Mouse (Mus musculus): Measurements from ENCODE around the gene Tmem230.
"Not testable (repeated sequence)": the region's sequence is repeated elsewhere in the genome, so short reads cannot be mapped to it uniquely, and the experiment has no call there.

Tmem230 gene

DNA sequence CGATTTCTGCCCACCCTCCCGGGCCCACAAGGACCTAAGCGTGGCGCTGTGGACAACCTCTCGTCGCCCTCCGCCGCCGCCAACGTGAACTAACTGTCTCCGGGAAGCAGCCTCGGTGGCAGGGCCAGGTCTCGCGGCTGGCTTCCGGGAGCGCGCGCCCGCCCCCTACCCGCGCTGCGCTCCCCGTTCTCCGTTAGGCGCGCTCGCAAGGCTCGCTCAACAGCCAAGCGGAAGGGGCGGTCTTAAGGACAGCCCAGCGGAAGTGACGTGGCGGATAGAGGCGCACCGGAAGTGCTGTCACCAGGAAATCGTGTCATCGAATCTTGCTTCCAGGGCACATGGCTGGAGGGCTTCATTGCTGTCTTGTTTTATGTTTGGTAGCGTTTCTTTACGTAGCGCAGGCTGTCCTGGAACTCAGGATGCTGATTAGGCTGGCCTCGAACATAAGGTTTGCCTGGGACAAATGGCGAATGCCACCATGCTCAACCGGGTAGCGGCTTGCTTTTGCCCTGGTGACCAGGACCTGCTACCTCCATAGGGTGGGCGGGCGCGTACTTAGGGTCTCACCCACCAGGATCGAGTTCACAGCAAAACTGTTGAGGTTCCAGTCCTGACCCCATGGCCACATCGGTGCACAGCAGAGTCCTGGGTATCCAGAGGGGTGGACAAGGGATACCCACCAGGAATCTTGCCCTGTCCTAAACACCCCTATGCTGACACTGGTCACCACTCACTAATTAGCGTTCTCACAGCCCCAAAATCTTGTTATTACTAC lies at the start of gene Tmem230:
Tmem230 (minus strand) TSS at position 269 of the 775 bp plus-strand sequence.
- peak; percentile 95 for DNase-seq (ENCODE audit: low read depth, low spot score)

DNA sequence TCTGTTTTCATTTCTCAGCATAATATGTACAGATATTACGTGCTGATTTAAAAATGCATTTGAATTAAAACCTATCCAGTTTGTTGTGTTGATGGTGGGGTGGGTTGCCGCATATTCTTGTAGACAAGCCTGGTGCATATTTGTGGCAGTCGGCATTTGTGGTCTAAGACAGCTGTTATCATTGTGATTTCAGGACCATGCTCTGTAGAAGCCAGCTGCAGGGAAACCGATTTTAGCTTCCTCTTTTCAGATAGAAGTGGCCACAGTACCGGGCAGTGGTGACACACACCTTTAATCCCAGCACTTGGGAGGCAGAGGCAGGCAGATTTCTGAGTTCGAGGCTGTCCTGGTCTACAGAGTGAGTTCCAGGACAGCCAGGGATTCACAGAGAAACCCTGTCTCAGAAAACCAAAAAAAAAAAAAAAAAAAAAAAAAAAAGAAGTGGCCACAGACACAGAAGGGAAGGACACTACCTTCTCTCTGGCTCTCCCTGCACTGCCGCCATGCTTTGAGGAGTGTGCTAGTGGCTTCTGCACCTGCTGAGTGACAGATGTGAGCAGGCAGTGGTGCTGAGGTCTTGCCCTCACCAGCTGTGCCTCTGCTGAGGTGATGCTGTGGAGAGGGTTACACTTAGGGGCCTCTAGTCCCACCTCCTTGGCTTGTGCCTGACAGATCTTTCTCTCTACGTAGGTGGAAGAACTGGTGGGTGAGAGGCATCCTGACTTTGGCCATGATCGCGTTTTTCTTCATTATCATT lies 46.3 kb upstream of the Tmem230 start:
- no peak for DNase-seq (ENCODE audit: low read depth, low spot score)

DNA sequence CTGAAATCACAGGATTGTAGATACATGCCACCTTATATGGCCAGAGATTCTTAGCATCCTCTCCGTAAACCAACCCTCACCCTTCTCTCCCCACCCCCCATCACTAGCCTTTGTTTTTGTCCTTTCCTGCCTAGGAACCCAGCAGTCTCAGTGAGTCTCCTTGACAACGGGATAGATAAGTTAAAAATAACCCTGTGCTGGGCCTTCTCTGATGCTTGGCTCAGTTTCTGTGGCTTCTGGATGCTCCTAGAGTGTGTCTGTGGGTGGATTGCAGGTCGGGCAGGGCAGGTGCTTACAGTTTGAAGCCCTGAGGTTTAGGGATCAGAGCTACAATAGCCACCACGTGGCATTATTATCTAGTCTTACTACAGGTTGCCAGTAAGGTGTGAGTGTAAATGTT lies 44.5 kb upstream of the Tmem230 start:
- DNase-seq (ENCODE audit: low read depth, low spot score), result peak; percentile 55

DNA sequence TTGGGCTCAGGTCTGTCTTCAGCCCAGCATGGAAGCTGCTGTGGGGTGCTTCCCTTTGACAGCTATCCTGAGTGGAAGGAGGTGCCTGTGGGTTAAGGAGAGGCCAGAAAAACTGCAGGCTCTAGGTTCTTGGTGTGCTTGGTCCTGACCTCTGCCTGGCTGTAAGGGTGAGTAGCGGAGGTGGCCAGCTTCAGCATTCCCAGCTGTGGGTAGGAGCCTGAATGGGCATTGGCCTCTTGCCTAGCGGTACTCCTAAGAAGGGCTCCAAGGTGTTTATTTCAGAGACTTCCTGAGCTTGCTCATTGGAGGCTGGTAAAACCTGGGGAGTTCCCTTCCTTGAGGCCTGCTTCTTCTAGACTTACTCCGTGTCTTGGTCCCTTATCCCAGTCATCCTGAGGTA lies 43.7 kb upstream of the Tmem230 start:
- no peak for DNase-seq (ENCODE audit: low read depth, low spot score)

DNA sequence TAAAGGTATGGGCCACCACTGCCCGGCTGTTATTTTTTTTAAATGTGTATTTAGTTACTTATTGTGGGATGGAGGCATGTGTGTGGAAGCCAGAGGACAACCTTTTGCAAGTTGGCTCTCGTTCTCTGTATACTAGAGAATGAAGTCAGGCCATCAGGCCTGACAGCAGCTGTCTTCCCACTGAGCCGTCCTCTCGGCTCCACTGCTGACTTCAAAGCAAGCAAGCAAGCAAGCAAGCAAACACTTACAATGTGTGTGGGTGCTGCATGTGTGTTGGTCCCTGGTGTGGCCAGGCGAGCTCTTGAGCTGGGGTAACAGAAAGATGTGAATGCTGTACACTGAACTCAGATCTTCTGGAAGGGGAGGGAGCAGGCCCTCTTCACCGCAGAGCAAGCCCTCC lies 43.2 kb upstream of the Tmem230 start:
- no peak for DNase-seq (ENCODE audit: low read depth, low spot score)

DNA sequence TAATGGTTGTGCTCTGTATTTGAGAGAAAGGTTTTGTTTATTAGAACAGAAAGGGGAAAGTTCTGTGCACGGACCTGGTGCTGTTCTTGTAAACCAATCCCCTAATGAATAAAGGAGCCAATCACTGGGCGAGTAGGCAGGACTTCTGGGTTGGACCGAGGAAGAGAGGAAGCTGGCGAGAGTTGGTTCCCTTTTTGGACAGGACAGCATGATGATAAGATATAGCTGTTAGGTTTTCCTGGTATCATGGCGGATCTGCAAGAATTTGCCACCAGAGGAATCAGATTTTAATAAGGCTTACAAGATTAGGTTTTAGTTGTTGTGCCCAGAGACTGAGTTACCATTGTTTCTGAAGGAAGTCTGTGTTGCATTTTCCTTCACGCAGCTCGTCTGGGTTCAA lies 41.6 kb upstream of the Tmem230 start:
- not testable (repeated sequence) for DNase-seq (ENCODE audit: low read depth, low spot score)

DNA sequence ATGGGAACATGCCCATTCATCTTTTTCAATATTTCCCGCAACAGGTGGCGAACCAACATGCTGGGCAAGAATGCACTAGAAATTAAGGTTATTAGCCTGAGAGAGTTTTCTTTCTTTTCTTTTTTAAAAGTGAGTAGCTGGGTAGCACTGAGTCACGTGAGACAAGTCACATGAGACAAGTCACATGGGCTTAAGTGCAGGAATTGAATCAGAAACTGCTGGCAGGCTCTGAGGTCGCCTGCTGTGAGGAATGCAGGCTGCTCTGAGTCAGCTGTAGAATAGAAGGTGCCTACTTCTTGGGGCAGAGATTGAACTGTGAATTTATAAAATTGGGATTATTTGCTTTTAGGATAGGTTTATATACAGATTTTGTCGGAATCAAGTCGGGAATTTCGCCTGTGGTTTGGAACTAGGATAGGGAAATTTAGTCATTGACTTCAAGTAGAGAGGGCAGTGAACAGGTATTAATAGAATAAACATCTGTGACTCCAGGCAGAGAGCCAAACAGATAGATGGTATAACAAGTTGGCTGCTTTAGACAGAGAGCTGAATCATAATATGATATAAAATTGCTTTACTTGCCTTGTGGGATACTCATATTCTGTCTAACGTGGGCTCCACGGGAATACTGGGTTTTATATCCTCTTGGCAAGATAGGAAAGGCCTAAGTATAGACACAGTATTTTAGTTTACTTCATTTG lies 38.9 kb upstream of the Tmem230 start:
- DNase-seq (ENCODE audit: low read depth, low spot score), result peak; percentile 91

DNA sequence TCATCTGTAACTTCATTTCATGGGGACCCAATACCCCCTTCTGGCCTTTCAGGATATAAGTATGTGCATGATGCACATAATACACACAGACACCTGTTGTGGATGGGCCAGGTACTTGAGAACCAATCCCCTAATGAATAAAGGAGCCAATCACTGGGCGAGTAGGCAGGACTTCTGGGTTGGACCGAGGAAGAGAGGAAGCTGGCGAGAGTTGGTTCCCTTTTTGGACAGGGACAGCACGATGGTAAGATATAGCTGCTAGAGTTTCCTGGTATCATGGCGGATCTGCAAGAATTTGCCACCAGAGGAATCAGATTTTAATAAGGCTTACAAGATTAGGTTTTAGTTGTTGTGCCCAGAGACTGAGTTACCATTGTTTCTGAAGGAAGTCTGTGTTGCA lies 38.1 kb upstream of the Tmem230 start:
- DNase-seq (ENCODE audit: low read depth, low spot score), result not testable (repeated sequence)

DNA sequence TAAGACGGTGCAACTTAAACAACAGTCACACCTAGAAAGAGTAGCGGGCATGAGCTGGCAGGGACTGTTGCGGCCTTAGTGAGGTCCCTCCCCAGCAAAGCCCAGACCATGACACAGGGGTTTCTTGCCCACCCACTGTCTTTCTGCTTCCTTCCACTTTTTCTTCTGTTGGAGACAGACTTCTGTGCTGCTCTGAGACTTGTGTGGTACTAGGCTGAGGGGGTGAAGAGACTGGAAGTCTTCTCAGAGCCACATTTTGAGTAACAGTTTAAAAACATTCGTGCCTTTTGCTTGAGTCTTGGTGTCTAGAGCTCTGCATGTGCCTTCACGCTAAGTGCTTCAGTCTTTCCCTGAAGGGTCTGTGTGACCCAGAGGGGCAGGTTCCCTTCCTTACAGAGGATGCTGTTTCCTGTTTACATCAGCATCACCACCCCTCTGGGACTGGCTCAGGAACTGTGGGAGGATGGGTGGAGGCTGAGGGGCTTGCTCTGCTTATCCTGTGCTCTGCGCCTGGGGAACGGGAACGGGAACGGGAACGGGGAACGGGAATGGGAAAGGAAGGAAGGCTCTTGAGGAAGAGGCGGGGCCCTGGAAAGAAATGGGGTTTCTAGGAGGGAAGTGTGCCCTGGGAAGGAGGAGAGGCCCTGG lies 37.0 kb upstream of the Tmem230 start:
- peak; percentile 59 for DNase-seq (ENCODE audit: low read depth, low spot score)

DNA sequence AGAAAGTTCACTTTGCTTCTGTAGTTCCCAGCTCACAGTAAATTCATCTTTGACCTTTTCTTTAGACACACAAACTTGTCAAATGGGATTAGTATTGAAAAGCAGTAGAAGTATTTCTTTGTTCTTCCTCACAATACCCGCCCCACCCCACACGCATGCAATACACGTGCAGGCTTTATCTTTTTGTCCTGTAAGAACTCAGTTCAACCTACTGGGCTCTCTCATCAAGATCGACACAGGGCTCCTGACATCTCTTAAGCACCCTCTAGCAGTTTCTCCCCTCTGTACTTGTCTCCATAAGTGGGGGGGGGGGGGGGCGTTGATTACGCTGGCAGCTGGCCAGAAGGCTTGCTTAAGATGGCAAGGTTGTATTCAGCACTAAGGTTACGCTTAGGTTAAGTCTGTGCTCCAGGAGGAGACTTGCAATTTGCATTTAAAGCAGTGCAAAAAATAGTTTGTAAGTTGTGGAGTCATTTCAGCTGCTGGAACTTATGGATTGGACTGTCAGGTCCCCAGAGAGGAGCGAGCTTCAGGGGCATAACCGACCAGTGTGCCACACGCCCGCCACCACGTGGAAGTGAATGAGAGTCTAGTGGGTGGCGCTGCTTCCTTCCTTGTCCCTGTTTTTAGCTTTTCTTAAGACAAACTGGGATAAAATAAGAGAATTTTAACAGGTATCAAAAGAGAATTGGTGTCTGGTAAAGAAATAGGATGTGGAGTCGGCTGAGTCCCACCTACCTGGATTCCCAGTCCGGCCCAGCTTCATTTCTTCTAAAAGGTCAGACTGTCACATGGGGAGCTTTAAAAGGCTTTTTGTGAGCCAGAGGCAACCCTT lies 35.8 kb upstream of the Tmem230 start:
- DNase-seq (ENCODE audit: low read depth, low spot score), result peak; percentile 90

DNA sequence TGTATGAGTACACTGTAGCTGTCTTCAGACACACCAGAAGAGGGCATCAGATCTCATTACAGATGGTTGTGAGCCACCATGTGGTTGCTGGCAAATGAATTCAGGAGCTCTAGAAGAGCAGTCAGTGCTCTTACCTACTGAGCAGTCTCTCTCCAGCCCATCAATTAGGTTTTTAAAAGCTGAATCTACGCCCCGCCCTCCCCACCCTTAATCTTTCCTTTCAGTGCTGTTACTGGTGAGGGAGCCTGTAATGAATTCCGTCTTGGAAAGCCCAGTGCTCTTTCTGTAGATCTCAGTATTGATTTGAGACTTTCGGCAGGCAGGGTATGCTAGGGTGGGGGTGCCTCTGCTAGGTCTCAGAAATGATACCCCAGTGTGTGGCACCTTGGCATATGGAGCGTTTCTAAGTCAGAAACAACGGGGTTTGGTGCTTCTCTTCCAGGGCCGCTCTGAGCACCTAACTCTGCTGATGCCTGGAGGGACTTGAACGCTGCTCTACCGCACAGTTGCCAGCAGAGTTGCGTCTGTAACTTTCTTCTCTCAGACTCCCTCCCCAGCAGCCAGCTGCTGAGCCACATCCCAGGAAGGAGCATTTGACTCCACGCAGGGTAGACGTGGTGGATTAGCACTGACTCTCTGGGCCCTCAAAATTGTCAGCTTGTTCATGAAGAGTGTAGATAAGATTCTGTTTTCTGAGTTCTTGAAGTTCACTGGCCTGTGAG lies 35.0 kb upstream of the Tmem230 start:
- DNase-seq (ENCODE audit: low read depth, low spot score), result peak; percentile 56

DNA sequence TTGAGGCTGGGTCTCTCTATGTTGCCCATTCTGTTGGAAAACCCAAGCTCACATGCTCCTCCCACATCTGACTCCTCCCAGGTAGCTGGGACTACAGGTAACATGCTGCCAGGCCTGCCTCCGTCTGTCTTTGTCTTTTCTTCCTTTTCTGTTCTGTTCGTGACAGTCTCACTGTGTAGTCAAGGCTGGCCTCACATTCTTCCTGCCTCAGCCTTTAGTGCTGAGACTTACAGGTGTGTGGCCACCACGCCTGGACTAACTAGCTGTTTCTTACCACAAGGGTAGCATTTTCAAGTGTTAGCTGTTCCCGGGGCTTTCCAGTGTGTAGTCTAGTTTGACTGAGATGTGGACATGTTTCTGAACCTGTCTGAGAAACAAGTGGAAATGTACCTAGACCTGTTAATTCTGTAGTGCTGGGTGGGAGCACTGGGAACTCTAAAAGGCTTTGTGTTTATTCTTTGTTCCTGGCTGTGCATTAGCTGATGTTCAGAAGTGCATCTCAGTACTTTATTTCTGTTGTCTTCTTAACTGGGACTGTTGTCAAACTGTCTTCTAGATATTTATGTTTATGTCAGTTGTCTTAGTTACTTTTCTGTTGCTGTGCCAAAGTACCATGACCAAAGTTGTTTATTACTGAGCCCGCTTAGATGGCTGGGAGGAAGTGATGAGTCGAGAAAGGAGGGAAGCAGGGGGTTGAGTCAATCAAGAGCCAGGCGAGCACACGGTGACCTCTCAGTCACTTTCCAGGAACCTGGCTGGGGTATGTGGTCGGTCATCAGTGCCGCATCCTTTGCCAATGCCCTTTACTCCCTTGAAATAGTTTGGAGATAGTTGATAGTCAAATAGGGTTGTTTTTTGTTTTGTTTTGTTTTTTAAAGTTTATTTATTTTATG lies 34.2 kb upstream of the Tmem230 start:
- DNase-seq (ENCODE audit: low read depth, low spot score), result no peak

DNA sequence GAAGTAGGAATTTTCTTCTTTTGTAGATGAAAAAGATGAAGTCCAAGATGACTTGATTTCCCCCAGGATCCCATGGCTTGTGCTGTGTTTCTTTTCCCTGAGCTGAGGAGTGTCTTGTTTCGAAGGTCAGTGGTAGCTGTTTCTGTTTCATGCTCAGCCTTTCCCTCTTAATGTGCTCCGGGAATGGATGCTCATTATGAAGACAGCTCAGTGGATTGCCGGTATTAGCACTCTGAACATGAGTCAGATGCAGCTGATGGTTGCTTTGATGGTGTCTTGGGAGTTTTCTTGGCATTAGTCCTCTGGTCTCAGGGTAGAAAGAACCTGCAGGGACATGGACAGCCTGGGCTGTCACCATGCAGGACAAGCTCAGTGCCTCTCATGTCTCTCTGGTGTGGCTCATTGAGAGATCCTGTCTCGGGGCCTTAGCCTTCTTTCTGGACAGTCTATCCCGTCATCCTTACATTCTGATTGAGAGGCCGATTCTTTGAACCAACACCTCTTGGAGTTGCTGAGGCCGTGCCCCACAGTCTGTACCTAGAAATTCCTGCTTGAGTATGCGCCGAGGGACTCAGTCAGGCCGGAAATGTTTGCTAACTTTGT lies 33.0 kb upstream of the Tmem230 start:
- peak; percentile 39 for DNase-seq (ENCODE audit: low read depth, low spot score)

DNA sequence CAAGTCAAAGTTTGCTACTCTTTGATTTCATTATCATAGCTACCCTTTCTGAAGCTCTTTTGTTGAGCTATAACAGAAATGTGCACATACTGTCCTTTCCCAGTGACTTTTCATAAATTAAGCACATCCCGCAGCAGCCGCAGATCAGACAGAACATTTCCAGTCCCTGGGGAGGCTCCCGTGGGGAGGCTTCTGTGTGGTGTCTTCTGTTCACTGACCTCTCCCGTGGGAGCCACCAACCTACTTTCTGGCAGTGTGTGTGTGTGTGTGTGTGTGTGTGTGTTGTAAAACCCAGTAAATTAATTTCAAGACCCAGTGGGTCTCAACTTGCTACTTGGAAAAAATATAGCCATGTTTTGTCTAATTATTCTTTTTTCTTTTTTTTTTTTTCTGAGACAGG lies 32.4 kb upstream of the Tmem230 start:
- DNase-seq (ENCODE audit: low read depth, low spot score), result no peak

DNA sequence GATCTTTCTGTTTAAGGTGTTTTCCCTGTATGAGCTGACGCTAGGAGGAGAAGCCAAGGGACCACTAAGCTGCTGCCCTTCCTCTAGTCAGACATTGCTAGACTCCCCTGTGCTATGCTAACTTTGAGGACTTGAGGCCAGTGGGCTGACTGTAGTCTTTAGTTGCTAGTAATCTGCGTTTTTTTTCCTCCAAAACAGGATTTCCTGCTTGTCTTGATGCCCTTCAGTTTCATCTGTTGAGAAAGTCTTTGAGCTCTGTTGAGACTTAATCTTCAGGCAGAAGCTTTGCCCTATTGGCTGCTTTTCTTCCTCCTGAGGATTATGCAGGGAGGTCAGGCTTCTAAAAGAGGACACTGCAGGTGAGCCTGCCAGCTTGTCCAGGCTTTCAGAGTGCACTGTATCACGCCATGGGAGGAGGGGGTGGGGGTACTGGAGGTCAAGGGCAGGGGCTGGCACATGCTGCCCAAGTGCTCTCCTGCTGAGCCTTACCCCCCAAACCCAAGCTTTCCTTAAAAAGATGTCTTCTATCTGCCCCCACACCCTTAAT lies 31.8 kb upstream of the Tmem230 start:
- no peak for DNase-seq (ENCODE audit: low read depth, low spot score)

DNA sequence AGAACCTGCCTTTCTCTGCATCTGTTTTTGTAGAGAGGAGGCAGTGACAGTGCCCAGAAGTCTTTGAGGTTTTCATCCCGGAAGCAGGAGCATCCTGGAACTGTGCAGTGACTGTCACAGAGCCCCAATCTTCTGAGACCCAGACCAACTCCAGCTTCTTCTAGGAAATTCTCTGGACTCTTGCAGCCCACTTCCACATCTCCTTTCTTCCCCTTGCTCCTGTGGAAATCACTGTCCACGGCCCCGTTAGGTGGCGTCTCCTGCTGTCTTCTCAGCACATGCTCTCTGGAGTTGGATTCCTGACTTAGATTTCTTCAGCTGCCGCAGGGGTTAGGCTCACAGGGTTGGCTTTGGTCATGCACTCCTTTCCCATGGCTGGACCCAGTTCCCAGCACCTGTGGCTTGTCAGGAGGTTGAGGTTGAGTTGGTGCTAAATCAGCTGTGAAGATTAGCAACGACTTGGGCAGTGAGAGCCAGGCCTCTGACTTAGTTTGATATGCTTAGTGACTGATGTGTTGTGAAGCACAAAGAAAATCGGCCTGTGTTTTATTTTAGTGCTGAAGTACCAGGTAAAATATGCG lies 30.8 kb upstream of the Tmem230 start:
- DNase-seq (ENCODE audit: low read depth, low spot score), result no peak

DNA sequence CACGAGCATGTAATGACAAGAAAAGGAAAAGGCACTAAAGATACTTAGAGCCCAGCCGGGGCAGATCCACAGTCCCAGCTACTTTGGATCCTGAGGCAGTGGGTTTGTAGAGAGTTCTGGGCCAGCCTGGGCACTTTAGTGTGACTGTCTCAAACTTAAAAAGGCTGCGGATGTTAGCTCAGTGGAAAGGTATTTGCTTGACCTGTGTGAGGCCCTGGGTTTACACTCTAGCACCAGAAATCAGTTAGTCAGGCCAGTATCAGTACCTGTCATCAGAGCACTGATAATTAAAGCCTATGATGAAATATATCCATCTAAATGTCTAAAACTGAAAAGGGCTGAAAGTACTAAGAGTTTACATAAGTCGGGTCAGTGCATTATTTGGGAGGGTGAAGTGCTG lies 28.6 kb upstream of the Tmem230 start:
- DNase-seq (ENCODE audit: low read depth, low spot score), result no peak

DNA sequence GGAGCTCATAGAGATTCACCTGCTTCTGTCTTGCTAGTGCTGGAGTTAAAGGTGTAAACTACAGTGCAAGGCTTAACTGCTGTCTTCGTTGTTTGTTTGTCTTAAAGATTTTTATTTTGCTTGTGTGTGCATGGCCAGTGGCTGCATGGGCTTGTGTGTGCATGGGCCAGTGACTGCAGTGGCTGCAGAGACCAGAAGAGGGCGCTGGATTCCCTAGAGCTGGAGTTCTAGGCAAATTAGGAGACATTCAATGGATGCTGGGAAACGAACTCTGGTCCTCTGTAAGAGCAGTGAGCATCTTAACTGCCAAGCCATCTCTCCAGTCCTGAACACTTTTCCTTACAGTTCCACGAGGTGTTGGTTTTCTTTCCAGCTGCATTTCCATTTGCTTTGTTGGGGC lies 27.9 kb upstream of the Tmem230 start:
- peak; percentile 71 for DNase-seq (ENCODE audit: low read depth, low spot score)
